Mouse (Mus musculus) thymus, adult 2 months (tissue): ENCODE measurements around the gene Tmem102. TPM values are rescaled to one million over a fixed set of nuclear protein-coding genes. Genes with fewer than 3 reads are reported as not detected.

Experiments used
- DNase-seq: peaks from one replicate; pipeline ENCODE4 v3.0.0; 2021
- H3K27ac ChIP-seq: fragments of 200-500 bp; 2 replicates; pipeline ENCODE4 v1.5.1; 2012; ENCODE audit warnings: low read length, control low read depth; ENCODE audit not compliant: control insufficient read depth, insufficient read depth
- H3K27me3 ChIP-seq: fragments of 200-500 bp; 2 replicates; pipeline ENCODE4 v1.6.1; 2012; ENCODE audit warnings: mild to moderate bottlenecking, low read length, moderate library complexity, mixed read lengths; ENCODE audit not compliant: control insufficient read depth, insufficient read depth
- H3K36me3 ChIP-seq: fragments of 200-500 bp; 2 replicates; pipeline ENCODE4 v1.6.1; 2012; ENCODE audit warnings: mild to moderate bottlenecking, low read length, moderate library complexity; ENCODE audit not compliant: control insufficient read depth, insufficient read depth
- H3K4me1 ChIP-seq: fragments of 200-500 bp; replicated peaks from 2 replicates; pipeline ENCODE4 v1.6.1; 2012; ENCODE audit warnings: low read length; ENCODE audit not compliant: control insufficient read depth, insufficient read depth
- H3K4me3 ChIP-seq: fragments of 200-500 bp; 2 replicates; pipeline ENCODE4 v1.5.1; 2012; ENCODE audit warnings: mild to moderate bottlenecking, low read length, control low read depth, moderate library complexity; ENCODE audit not compliant: control insufficient read depth, insufficient read depth
- CTCF ChIP-seq: fragments of 200-500 bp; IDR thresholded peaks from 2 replicates; pipeline ENCODE4 v1.5.1; 2012; ENCODE audit warnings: mild to moderate bottlenecking, control low read depth, low read length, moderate library complexity, borderline replicate concordance; ENCODE audit not compliant: control insufficient read depth, poor library complexity, insufficient read depth; ENCODE audit errors: extremely low read depth
- POLR2A ChIP-seq: fragments of 200-500 bp; IDR thresholded peaks from 2 replicates; pipeline ENCODE4 v1.6.1; 2012; ENCODE audit warnings: mild to moderate bottlenecking, low read length, control low read depth, moderate library complexity; ENCODE audit not compliant: control insufficient read depth, poor library complexity, insufficient read depth; ENCODE audit errors: extremely low read depth
- WGBS: fragments of 180-500 bp; shearing (Covaris S2); methylation state at CpG from one replicate; pipeline ENCODE4 v1.1.7; 2018; 5-methylcytosine and 5-hydroxymethylcytosine counted together
- polyA plus RNA-seq: library from polyadenylated mRNA; depleted of rRNA; stranded (reverse); fragments of >200 nt; gene quantifications from 2 replicates; pipeline ENCODE4 v1.2.3, GENCODE M21; 2012

Tmem102 gene
- polyA plus RNA-seq, 1 experiment, result 5.1 TPM

DNA sequence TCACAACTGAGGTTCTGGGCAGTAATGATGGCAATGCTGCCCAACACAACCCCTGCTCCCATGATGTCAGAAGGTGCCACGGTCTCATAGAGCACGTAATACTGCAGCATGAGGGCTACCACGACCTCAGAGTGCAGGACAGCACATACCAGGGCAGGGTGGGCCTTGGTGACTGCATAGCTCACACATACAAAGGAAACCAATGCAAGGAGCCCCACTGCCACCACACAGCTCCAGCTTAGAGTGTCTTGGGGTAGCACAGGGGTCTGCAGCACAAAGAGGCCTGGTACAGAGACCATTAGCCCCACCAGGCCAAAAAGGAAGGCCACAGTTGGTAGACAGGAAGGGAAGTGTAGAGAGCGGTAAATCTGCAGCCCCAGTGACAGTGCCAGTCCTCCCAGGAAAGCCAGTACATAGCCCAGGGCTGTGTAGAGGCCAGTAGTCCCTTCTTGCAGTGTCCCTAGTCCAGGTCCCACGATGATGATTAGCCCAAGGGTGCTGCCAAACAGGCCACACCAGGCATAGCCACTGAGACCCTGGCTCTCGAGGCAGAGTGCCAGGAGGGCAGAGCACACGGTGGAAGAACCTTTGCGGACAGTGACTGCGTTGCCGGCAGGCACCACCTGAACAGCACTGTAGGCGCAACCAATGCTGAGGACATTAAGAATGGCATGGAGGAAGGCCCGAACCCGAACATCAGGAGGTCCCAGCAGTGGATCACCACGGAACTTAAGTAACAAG, 45.1 kb downstream of the Tmem102 start:
- Histone ChIP-seq H3K36me3 (no peaks in the 10 kb centered on the region), H3K27me3 (no peaks in the 10 kb centered on the region), H3K27ac (no peak overlapping the region), H3K4me3 (no peak overlapping the region), H3K4me1 (peaks cover 18% of the 10 kb centered on the region)
- TF ChIP-seq POLR2A (no peak), CTCF (no peak)
- DNase-seq, result no peak
- WGBS, result 93% methylated on average over 14 of the region's 14 CpGs

DNA sequence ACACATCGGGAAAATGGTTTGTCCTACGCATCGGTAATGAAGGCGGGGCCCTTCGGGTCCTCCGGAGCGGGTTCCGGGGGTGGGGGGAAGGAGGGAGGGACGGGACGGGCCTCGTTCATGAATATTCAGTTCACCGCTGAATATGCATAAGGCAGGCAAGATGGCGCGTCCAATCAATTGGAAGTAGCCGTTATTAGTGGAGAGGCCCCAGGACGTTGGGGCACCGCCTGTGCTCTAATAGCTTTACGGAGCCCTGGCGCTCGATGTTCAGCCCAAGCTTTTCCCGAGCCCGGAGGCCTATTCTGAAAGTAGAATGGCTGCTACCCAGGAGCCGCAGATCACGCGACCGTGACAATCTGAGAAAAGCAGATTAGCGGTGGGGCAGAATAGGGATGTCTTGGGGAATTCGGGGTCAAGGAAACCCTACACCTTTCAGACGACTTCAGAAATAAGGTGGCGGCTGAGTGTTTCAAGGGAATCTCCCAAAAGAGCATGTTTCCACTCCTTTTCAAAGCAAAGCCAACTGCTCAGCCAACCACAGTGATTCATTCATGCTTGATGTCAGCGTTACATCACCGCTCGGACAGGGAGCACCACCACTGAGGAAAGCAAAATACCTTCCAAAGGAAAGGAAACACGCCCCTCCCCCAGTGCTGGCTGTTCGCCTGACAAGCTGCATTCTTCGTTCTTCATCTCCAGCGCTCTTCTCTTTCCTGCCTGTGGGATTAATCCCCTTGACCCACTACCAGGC, 46.3 kb downstream of the Tmem102 start:
- no peaks in the 10 kb centered on the region for H3K27me3 ChIP-seq
- H3K4me1 ChIP-seq, result peaks cover 14% of the 10 kb centered on the region
- H3K4me3 ChIP-seq, result peak overlapping the region; percentile 69
- under 1% methylated on average over 37 of the region's 37 CpGs for WGBS
- H3K36me3 ChIP-seq, result no peaks in the 10 kb centered on the region
- TF ChIP-seq CTCF (no peak), POLR2A (no peak; the same call in 1 of the 2 replicates)
- peak overlapping the region; percentile 93 for H3K27ac ChIP-seq
- peak; percentile 64 for DNase-seq

DNA sequence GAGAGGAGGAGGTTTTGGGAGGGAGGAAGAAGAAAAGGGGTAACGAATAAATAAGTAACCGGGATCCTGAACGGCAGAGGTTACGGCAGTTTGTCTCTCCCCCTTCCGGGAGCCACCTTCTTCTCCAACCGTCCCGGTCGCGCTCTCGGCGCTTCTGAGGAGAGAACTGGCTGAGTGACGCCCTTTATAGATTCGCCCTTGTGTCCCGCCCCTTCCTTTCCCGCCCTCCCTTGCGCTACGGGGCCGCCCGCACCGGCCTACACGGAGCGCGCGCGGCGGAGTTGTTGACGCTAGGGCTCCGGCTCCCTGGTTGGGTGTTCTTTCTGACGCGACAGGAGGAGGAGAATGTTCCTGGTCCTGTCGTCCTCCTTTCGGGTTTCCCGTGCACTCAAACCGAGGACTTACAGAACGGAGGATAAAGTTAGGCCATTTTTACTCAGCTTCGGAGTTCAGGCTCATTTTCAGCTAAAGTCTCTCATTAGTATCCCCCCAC, 46.9 kb downstream of the Tmem102 start, which contains the start of gene Polr2a:
TSS of gene Polr2a (minus strand) at position 160 of the 493 bp plus-strand sequence.
- TF ChIP-seq POLR2A (peak; percentile 100), CTCF (peak; percentile 18; the same call in 1 of the 2 replicates)
- H3K4me3 ChIP-seq, result peak within 1 kb of the TSS; percentile 69
- H3K27me3 ChIP-seq, result no peaks in the 10 kb centered on the region
- H3K4me1 ChIP-seq, result peaks cover 14% of the 10 kb centered on the region
- H3K27ac ChIP-seq, result peak within 1 kb of the TSS; percentile 93
- under 1% methylated on average over 36 of the region's 36 CpGs for WGBS
- H3K36me3 ChIP-seq, result no peaks in the 10 kb centered on the region
- DNase-seq, result peak; percentile 96

DNA sequence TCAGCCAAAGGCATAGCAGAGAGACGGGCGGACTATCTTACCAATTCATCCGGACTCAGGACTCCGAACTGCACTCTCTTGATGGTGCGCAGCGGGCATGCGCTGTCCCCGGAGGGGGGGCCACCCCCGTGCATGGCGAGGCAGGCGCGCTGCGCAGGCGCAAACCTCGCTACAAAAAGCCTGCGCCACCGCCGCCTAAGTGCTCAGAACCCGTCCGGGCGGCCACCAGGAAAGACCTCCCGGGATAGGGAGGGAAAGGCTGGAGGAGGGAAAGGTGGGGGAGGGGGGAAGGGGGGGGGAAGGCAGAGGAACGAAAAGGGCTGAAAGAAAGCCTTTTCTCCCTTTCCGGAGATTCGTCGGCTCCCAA, 47.4 kb downstream of the Tmem102 start:
- TF ChIP-seq POLR2A, result no peak
- 0 out of 2 replicates have a peak, but pooled peaks have one; percentile 30 for TF ChIP-seq CTCF
- H3K27ac ChIP-seq, result peak overlapping the region; percentile 81
- peak overlapping the region; percentile 47 for H3K4me3 ChIP-seq
- peak; percentile 96 for DNase-seq
- H3K27me3 ChIP-seq, result no peaks in the 10 kb centered on the region
- peaks cover 14% of the 10 kb centered on the region for H3K4me1 ChIP-seq
- H3K36me3 ChIP-seq, result no peaks in the 10 kb centered on the region
- WGBS, result 2% methylated on average over 26 of the region's 26 CpGs

DNA sequence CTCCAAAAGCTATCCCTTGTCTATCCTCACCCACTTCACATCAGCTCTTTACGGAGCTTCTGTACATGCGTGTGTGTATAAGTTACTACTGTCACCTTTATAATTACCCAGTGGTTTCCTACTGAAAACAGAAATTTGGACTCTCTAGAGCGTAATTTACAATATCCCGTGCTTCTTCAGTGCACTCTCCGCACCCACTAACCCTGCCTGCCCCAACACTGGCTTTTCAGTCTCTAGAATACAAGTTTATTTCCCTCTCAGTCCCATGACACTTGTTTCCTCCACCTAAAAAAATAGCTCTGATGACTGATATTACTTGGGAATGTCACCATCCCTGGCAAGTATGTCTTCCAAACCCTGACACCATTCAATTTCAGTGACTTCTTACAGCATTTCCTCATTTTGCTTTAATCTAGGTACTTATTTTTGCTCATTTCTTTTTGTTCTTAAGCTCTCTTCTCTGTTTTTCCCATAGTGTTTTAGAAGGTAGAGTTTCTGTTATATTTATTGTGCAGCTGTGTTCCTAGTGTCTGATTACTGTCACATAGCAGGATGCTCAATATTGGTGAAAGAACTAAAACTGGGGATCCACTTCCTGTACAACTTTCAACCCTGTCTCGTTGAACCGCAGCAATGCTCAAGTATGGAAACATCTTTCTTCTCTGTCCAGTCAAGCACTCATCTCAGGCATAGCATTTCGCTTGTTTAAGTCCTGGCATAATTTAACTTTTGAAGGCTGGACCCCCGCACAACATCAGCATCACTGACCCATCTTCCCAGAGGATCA, 47.9 kb downstream of the Tmem102 start:
- TF ChIP-seq POLR2A (no peak), CTCF (no peak)
- DNase-seq, result no peak
- no peaks in the 10 kb centered on the region for H3K36me3 ChIP-seq
- H3K4me1 ChIP-seq, result peaks cover 14% of the 10 kb centered on the region
- H3K27ac ChIP-seq, result peak overlapping the region; percentile 70
- H3K4me3 ChIP-seq, result peak overlapping the region; percentile 47
- no peaks in the 10 kb centered on the region for H3K27me3 ChIP-seq
- 44% methylated on average over 9 of the region's 9 CpGs for WGBS

DNA sequence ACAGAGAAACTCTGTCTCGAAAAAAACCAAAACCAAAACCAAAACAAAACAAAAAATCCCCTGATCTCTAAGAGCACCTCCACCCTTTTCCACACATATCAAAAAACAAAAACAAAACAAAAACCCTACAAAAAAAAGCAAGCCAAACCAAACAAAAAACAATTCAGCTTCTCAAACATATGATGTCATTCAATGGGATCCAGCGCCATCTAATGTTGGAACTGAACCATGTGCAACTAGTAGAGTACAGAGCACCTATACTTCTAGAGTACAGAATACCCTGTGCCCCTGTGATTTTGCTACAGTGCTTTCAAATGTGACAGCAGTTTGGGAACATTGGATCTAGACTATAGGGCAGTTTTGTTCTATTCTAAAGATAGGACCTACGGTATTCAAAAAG, 50.7 kb downstream of the Tmem102 start:
- WGBS, result 42% methylated on average over 3 of the region's 3 CpGs
- no peaks in the 10 kb centered on the region for H3K27me3 ChIP-seq
- peaks cover 10% of the 10 kb centered on the region for H3K4me1 ChIP-seq
- peak; percentile 48 for DNase-seq
- no peak for TF ChIP-seq POLR2A
- TF ChIP-seq CTCF, result no peak
- no peak overlapping the region for H3K27ac ChIP-seq
- no peak overlapping the region for H3K4me3 ChIP-seq
- no peaks in the 10 kb centered on the region; the same call in 1 of the 2 replicates for H3K36me3 ChIP-seq
